ENCODE assay signal across 8 mouse cellular contexts in genomic region chr8:84661961-84662571, GRCm38 (mm10). TPM values are rescaled to one million over a fixed set of nuclear protein-coding genes. Genes with fewer than 3 reads are reported as not detected.
DNase-seq lines count a peak whose midpoint lies in the region; ATAC-seq and TF ChIP-seq lines count a peak whose summit lies in the region.

No protein-coding gene starts in this region.

- H3K9me3 ChIP-seq in CH12.LX (replicated peaks; ENCODE audit: low read length) = no peaks in the 10 kb centered on the region
- H3K9me3 ChIP-seq in embryonic facial prominence, embryonic 12.5 days = no peaks in the 10 kb centered on the region
- H3K9me3 ChIP-seq in heart, postnatal 0 days (replicated peaks; ENCODE audit: control insufficient read depth, low read length) = no peaks in the 10 kb centered on the region
- H3K9me3 ChIP-seq in limb, embryonic 12.5 days = no peaks in the 10 kb centered on the region
- no peaks in the 10 kb centered on the region for H3K9me3 ChIP-seq in midbrain, embryonic 14.5 days (ENCODE audit: control insufficient read depth, low read length)

- no peaks in the 10 kb centered on the region for H3K27me3 ChIP-seq in cerebellum, adult 2 months (ENCODE audit: control insufficient read depth, insufficient read depth, low read length)
- no peaks in the 10 kb centered on the region for H3K27me3 ChIP-seq in CH12.LX (replicated peaks)
- no peaks in the 10 kb centered on the region for H3K27me3 ChIP-seq in embryonic facial prominence, embryonic 12.5 days
- no peaks in the 10 kb centered on the region for H3K27me3 ChIP-seq in heart, postnatal 0 days (ENCODE audit: control insufficient read depth, insufficient read depth, low read length)
- H3K27me3 ChIP-seq in limb, embryonic 12.5 days = no peaks in the 10 kb centered on the region
- H3K27me3 ChIP-seq in midbrain, embryonic 14.5 days (ENCODE audit: control insufficient read depth, insufficient read depth, low read length) = no peaks in the 10 kb centered on the region

- TF ChIP-seq CTCF in cerebellum, adult 2 months (IDR thresholded peaks at IDR 0.05; ENCODE audit: borderline replicate concordance, insufficient read depth, low read depth, low read length) = no peak
- TF ChIP-seq CTCF in CH12.LX (conservative IDR thresholded peaks at IDR 0.05 in 1 of 2, IDR thresholded peaks at IDR 0.05 in 1 of 2; ENCODE audit: low read depth in 2 of 2, low read length in 2 of 2) = no peak
- TF ChIP-seq CTCF in heart, postnatal 0 days (IDR thresholded peaks at IDR 0.05; ENCODE audit: low read depth) = no peak

- ATAC-seq in embryonic facial prominence, embryonic 12.5 days (ENCODE audit: insufficient number of reproducible peaks, insufficient read depth, low FRiP score, low TSS enrichment) = no peak; the same call in 1 of the 2 replicates
- peak; percentile 7 for ATAC-seq in heart, postnatal 0 days (ENCODE audit: insufficient read depth, low read depth)
- no peak for ATAC-seq in limb, embryonic 12.5 days (ENCODE audit: insufficient number of reproducible peaks, insufficient read depth, low FRiP score, low TSS enrichment, low read depth)
- ATAC-seq in midbrain, embryonic 14.5 days (ENCODE audit: low FRiP score, low TSS enrichment) = peak; percentile 10; the same call in 1 of the 2 replicates

- TF ChIP-seq RAD21 in CH12.LX (IDR thresholded peaks at IDR 0.05; ENCODE audit: low read depth, low read length) = no peak

- in situ Hi-C loops in CH12.LX (cut with MboI; ENCODE audit: low pct_ligation_motif_present, low pct_unique_long_range_greater_than_20kb, low sequenced_read_pairs) = no loop called here

- H3K27ac ChIP-seq in cerebellum, adult 2 months (ENCODE audit: insufficient read depth, low read length) = peak overlapping the region; percentile 48
- peak overlapping the region; percentile 97 for H3K27ac ChIP-seq in CH12.LX (ENCODE audit: insufficient read depth, low read depth)
- H3K27ac ChIP-seq in embryonic facial prominence, embryonic 12.5 days = peak overlapping the region; percentile 95
- peak overlapping the region; percentile 93 for H3K27ac ChIP-seq in heart, postnatal 0 days (ENCODE audit: low read depth)
- peak overlapping the region; percentile 97 for H3K27ac ChIP-seq in limb, embryonic 12.5 days
- peak overlapping the region; percentile 63 for H3K27ac ChIP-seq in midbrain, embryonic 14.5 days (replicated peaks; ENCODE audit: low read depth, low read length)

- DNase-seq in cerebellum, adult 2 months = peak in 1 of 2 experiments; percentile 52
- no peak for DNase-seq in cerebellum, adult 11 months
- peak; percentile 49 for DNase-seq in CH12.LX (ENCODE audit: extremely low read depth)
- peak; percentile 24 for DNase-seq in heart, postnatal 0 days (ENCODE audit: low spot score)
- peak; percentile 65 for DNase-seq in midbrain, embryonic 14.5 days
- peak; percentile 64 to 66 for DNase-seq in thymus, postnatal 10 days (ENCODE audit: low spot score in 2 of 2)

- 0 out of 2 replicates have a peak overlapping the region, but pooled peaks have one; percentile 82 for H3K4me2 ChIP-seq in CH12.LX (ENCODE audit: insufficient read depth, low read depth, poor library complexity, severe bottlenecking)
- H3K4me2 ChIP-seq in embryonic facial prominence, embryonic 12.5 days (replicated peaks) = peak overlapping the region; percentile 81
- peak overlapping the region; percentile 86 for H3K4me2 ChIP-seq in heart, postnatal 0 days (ENCODE audit: low read depth, low read length)
- peak overlapping the region; percentile 89 for H3K4me2 ChIP-seq in limb, embryonic 12.5 days
- H3K4me2 ChIP-seq in midbrain, embryonic 14.5 days (ENCODE audit: low read length) = peak overlapping the region; percentile 91

- TF ChIP-seq POLR2A in cerebellum, adult 2 months (IDR thresholded peaks at IDR 0.05; ENCODE audit: borderline replicate concordance, insufficient read depth, low read length) = no peak
- TF ChIP-seq POLR2A in CH12.LX (IDR thresholded peaks at IDR 0.05; ENCODE audit: low read depth, low read length) = no peak

- dilution Hi-C loops in CH12.LX (cut with MboI; ENCODE audit: extremely low pct_ligation_motif_present, extremely low pct_unique_long_range_greater_than_20kb, low sequenced_read_pairs) = no loop called here

- peaks cover 23% of the 10 kb centered on the region for H3K79me2 ChIP-seq in CH12.LX (replicated peaks; ENCODE audit: control insufficient read depth, extremely low read depth, insufficient read depth, poor library complexity, severe bottlenecking)

- H3K9ac ChIP-seq in CH12.LX (ENCODE audit: insufficient read depth, low read depth) = peak overlapping the region; percentile 95
- H3K9ac ChIP-seq in embryonic facial prominence, embryonic 12.5 days = peak overlapping the region; percentile 97
- peak overlapping the region; percentile 88 for H3K9ac ChIP-seq in heart, postnatal 0 days (replicated peaks; ENCODE audit: low read depth, low read length)
- peak overlapping the region; percentile 96 for H3K9ac ChIP-seq in limb, embryonic 12.5 days (replicated peaks)
- peak overlapping the region; percentile 66 for H3K9ac ChIP-seq in midbrain, embryonic 14.5 days (replicated peaks; ENCODE audit: low read length)

- TF ChIP-seq EP300 in CH12.LX (IDR thresholded peaks at IDR 0.05; ENCODE audit: low read length) = no peak
- TF ChIP-seq EP300 in heart, postnatal 0 days (IDR thresholded peaks at IDR 0.05; ENCODE audit: low read depth) = no peak

- under 1% methylated on average over 61 of the region's 61 CpGs for WGBS in cerebellum, adult 2 months
- WGBS in embryonic facial prominence, embryonic 12.5 days = under 1% methylated on average over 61 of the region's 61 CpGs
- WGBS in heart, postnatal 0 days = under 1% methylated on average over 56 of the region's 61 CpGs
- under 1% methylated on average over 61 of the region's 61 CpGs for WGBS in limb, embryonic 12.5 days
- under 1% methylated on average over 61 of the region's 61 CpGs for WGBS in midbrain, embryonic 14.5 days

- peak overlapping the region; percentile 66 for H3K4me3 ChIP-seq in cerebellum, adult 2 months (replicated peaks; ENCODE audit: insufficient read depth, low read depth, low read length)
- H3K4me3 ChIP-seq in CH12.LX (replicated peaks in 1 of 3; ENCODE audit: low read depth in 2 of 3, low read length in 2 of 3, poor library complexity in 1 of 3) = peak overlapping the region; percentile 68 to 97 (median 80)
- H3K4me3 ChIP-seq in embryonic facial prominence, embryonic 12.5 days = peak overlapping the region; percentile 94
- H3K4me3 ChIP-seq in heart, postnatal 0 days (ENCODE audit: low read depth, low read length) = peak overlapping the region; percentile 76
- peak overlapping the region; percentile 97 for H3K4me3 ChIP-seq in limb, embryonic 12.5 days (replicated peaks)
- H3K4me3 ChIP-seq in midbrain, embryonic 14.5 days (replicated peaks; ENCODE audit: low read depth, low read length) = peak overlapping the region; percentile 59

- H3K4me1 ChIP-seq in cerebellum, adult 2 months (ENCODE audit: control insufficient read depth, insufficient read depth, low read length) = peaks cover 3% of the 10 kb centered on the region; the same call in 1 of the 2 replicates
- peaks cover 8 to 41% of the 10 kb centered on the region in 2 experiments for H3K4me1 ChIP-seq in CH12.LX (ENCODE audit: control insufficient read depth in 1 of 2, insufficient read depth in 2 of 2)
- H3K4me1 ChIP-seq in embryonic facial prominence, embryonic 12.5 days = peaks cover 36% of the 10 kb centered on the region
- peaks cover 10% of the 10 kb centered on the region for H3K4me1 ChIP-seq in heart, postnatal 0 days (ENCODE audit: control insufficient read depth, insufficient read depth)
- H3K4me1 ChIP-seq in limb, embryonic 12.5 days (replicated peaks) = peaks cover 53% of the 10 kb centered on the region
- H3K4me1 ChIP-seq in midbrain, embryonic 14.5 days (ENCODE audit: control insufficient read depth, insufficient read depth, low read length) = peaks cover 29% of the 10 kb centered on the region

- H3K36me3 ChIP-seq in CH12.LX (replicated peaks in 1 of 2; ENCODE audit: control insufficient read depth in 1 of 2, insufficient read depth in 1 of 2, low read length in 1 of 2) = peaks cover 0 to 4% of the 10 kb centered on the region in 2 experiments
- no peaks in the 10 kb centered on the region for H3K36me3 ChIP-seq in embryonic facial prominence, embryonic 12.5 days
- no peaks in the 10 kb centered on the region for H3K36me3 ChIP-seq in heart, postnatal 0 days (replicated peaks; ENCODE audit: control insufficient read depth, insufficient read depth, low read length)
- H3K36me3 ChIP-seq in limb, embryonic 12.5 days = peaks cover 9% of the 10 kb centered on the region; the same call in 1 of the 2 replicates
- no peaks in the 10 kb centered on the region for H3K36me3 ChIP-seq in midbrain, embryonic 14.5 days (ENCODE audit: control insufficient read depth, insufficient read depth, low read length)

RNA-seq across cellular contexts. Expression of gene Ier2, which starts 0.6 kb away (rescaled TPM):
- polyA plus RNA-seq in cerebellum, adult 2 months (2012; rRNA removed) = 13.9 and 15.1 TPM in 2 replicates
- total RNA-seq in CH12.LX (2012; rRNA removed) (22.7 and 30.3 TPM in 2 replicates), CH12.LX (2014; rRNA removed) (30.9 and 35.4 TPM in 2 replicates)
- polyA plus RNA-seq in CH12.LX (2012; ENCODE audit: insufficient read length, low read depth) = 25.7 and 26.3 TPM in 2 replicates
- 94.5 and 97.0 TPM in 2 replicates for polyA plus RNA-seq in embryonic facial prominence, embryonic 12.5 days (2016; fragmentation: Nextera tagmentation; extraction: Ambion mirVana)
- 17.0 and 23.2 TPM in 2 replicates for total RNA-seq in heart, postnatal 0 days (2014; rRNA removed; ENCODE audit: low replicate concordance)
- 33.3 and 38.3 TPM in 2 replicates for polyA plus RNA-seq in heart, postnatal 0 days (2015; fragmentation: Nextera tagmentation; extraction: Ambion mirVana)
- polyA plus RNA-seq in limb, embryonic 12.5 days (2016; fragmentation: Nextera tagmentation; extraction: Ambion mirVana) = 134 and 144 TPM in 2 replicates
- polyA plus RNA-seq in midbrain, embryonic 14.5 days (2014; fragmentation: Nextera tagmentation; extraction: Ambion mirVana) = 15.5 and 16.0 TPM in 2 replicates

RNA-seq across cellular contexts. Expression of gene Trmt1, which starts 24.0 kb away (rescaled TPM):
- 144 and 148 TPM in 2 replicates for polyA plus RNA-seq in cerebellum, adult 2 months (2012; rRNA removed)
- total RNA-seq in CH12.LX (2012; rRNA removed) = 157 and 160 TPM in 2 replicates
- total RNA-seq in CH12.LX (2014; rRNA removed) = 77.0 and 94.5 TPM in 2 replicates
- 140 and 157 TPM in 2 replicates for polyA plus RNA-seq in CH12.LX (2012; ENCODE audit: insufficient read length, low read depth)
- polyA plus RNA-seq in embryonic facial prominence, embryonic 12.5 days (2016; fragmentation: Nextera tagmentation; extraction: Ambion mirVana) = 71.2 and 73.6 TPM in 2 replicates
- 98.3 and 116 TPM in 2 replicates for total RNA-seq in heart, postnatal 0 days (2014; rRNA removed; ENCODE audit: low replicate concordance)
- 28.4 and 29.5 TPM in 2 replicates for polyA plus RNA-seq in heart, postnatal 0 days (2015; fragmentation: Nextera tagmentation; extraction: Ambion mirVana)
- 63.4 and 66.9 TPM in 2 replicates for polyA plus RNA-seq in limb, embryonic 12.5 days (2016; fragmentation: Nextera tagmentation; extraction: Ambion mirVana)
- 56.9 and 59.6 TPM in 2 replicates for polyA plus RNA-seq in midbrain, embryonic 14.5 days (2014; fragmentation: Nextera tagmentation; extraction: Ambion mirVana)

RNA-seq across cellular contexts. Expression of gene Nacc1, which starts 25.6 kb away (rescaled TPM):
- 91.0 and 93.9 TPM in 2 replicates for polyA plus RNA-seq in cerebellum, adult 2 months (2012; rRNA removed)
- 45.1 and 49.0 TPM in 2 replicates for total RNA-seq in CH12.LX (2012; rRNA removed)
- total RNA-seq in CH12.LX (2014; rRNA removed) = 21.9 and 23.3 TPM in 2 replicates
- 73.0 and 84.1 TPM in 2 replicates for polyA plus RNA-seq in CH12.LX (2012; ENCODE audit: insufficient read length, low read depth)
- polyA plus RNA-seq in embryonic facial prominence, embryonic 12.5 days (2016; fragmentation: Nextera tagmentation; extraction: Ambion mirVana) = 19.4 and 20.8 TPM in 2 replicates
- 68.0 and 83.6 TPM in 2 replicates for total RNA-seq in heart, postnatal 0 days (2014; rRNA removed; ENCODE audit: low replicate concordance)
- polyA plus RNA-seq in heart, postnatal 0 days (2015; fragmentation: Nextera tagmentation; extraction: Ambion mirVana) = 6.2 and 6.9 TPM in 2 replicates
- 16.9 and 21.4 TPM in 2 replicates for polyA plus RNA-seq in limb, embryonic 12.5 days (2016; fragmentation: Nextera tagmentation; extraction: Ambion mirVana)
- polyA plus RNA-seq in midbrain, embryonic 14.5 days (2014; fragmentation: Nextera tagmentation; extraction: Ambion mirVana) = 19.1 and 20.2 TPM in 2 replicates

RNA-seq across cellular contexts. Expression of gene Lyl1, which starts 39.2 kb away (rescaled TPM):
- 1.7 TPM in 2 replicates for polyA plus RNA-seq in cerebellum, adult 2 months (2012; rRNA removed)
- total RNA-seq in CH12.LX (2012; rRNA removed) (38.5 and 45.5 TPM in 2 replicates), CH12.LX (2014; rRNA removed) (20.3 and 20.6 TPM in 2 replicates)
- 53.2 and 54.5 TPM in 2 replicates for polyA plus RNA-seq in CH12.LX (2012; ENCODE audit: insufficient read length, low read depth)
- 4.9 and 5.0 TPM in 2 replicates for polyA plus RNA-seq in embryonic facial prominence, embryonic 12.5 days (2016; fragmentation: Nextera tagmentation; extraction: Ambion mirVana)
- total RNA-seq in heart, postnatal 0 days (2014; rRNA removed; ENCODE audit: low replicate concordance) = 4.4 and 4.8 TPM in 2 replicates
- 8.7 and 9.8 TPM in 2 replicates for polyA plus RNA-seq in heart, postnatal 0 days (2015; fragmentation: Nextera tagmentation; extraction: Ambion mirVana)
- 3.7 and 4.7 TPM in 2 replicates for polyA plus RNA-seq in limb, embryonic 12.5 days (2016; fragmentation: Nextera tagmentation; extraction: Ambion mirVana)
- 1.5 and 3.8 TPM in 2 replicates for polyA plus RNA-seq in midbrain, embryonic 14.5 days (2014; fragmentation: Nextera tagmentation; extraction: Ambion mirVana)

Comparison
In these comparisons a context has a peak if more than half of its experiments do, and no peak if none do; other contexts are left out.
1. ATAC-seq: peak in heart, postnatal 0 days (single experiment) and midbrain, embryonic 14.5 days (single experiment); none in embryonic facial prominence, embryonic 12.5 days (single experiment) and limb, embryonic 12.5 days (single experiment).
2. Peak in every context shown above with its lines, with median percentiles within 50 percentile points of each other: H3K27ac ChIP-seq, H3K4me3 ChIP-seq, H3K4me2 ChIP-seq and H3K9ac ChIP-seq.